Mouse (Mus musculus) frontal cortex, postnatal 36 days (tissue): ENCODE measurements at regions not wholly inside any gene's neighbourhood (a gene's known extent, or its start where the extent isn't known, plus 50 kb on each side); places are given as distances from the start of the nearest gene placed in this dataset.
A peak's percentile ranks its signal among the peaks of the same experiment; 100 is the strongest.

Experiments used
- DNase-seq, 2 experiments: peaks; one replicate each; pipeline ENCODE4 v3.0.0; 2022; ENCODE audit warnings: low spot score in 2 of 2

DNA sequence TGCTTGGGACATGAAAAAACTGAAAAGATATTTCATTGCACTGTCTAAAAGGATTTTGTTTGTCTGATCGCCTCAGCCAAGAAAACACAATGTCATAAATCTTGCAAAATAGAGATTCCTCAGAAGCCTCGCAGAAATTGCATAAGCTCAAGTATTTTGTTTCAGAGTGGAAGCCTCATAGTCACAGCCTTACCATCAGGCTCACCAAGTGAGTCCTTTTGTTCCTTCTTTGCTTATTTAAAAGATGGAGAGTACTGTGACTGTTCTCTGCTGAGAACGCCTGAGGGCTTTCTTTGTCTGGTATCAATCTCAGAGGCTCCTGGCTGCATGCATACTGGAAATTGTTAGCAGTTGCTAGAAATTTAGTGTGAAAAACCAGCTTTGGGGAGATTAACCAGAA is 367.0 kb upstream of the Cited2 start:
- DNase-seq = no peak

DNA sequence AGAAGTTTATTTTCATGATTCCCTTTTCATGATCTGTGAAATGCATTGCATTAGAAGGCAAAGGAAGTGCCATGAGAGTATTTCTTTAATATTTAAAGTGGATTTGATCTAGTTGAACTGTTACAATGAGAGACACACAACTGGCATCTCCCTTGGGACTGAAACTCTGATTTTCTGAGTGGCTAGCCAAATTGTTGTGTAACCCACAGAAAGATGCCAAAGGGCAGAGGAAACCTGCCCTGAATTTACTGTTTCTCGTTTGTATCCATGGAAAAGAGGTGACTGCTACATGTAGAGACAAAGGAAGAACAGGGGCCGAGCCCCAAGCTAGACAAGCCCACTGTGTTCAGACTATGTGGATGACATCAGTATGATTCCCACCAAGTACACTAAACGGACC is 360.4 kb upstream of the Cited2 start:
- DNase-seq = no peak

DNA sequence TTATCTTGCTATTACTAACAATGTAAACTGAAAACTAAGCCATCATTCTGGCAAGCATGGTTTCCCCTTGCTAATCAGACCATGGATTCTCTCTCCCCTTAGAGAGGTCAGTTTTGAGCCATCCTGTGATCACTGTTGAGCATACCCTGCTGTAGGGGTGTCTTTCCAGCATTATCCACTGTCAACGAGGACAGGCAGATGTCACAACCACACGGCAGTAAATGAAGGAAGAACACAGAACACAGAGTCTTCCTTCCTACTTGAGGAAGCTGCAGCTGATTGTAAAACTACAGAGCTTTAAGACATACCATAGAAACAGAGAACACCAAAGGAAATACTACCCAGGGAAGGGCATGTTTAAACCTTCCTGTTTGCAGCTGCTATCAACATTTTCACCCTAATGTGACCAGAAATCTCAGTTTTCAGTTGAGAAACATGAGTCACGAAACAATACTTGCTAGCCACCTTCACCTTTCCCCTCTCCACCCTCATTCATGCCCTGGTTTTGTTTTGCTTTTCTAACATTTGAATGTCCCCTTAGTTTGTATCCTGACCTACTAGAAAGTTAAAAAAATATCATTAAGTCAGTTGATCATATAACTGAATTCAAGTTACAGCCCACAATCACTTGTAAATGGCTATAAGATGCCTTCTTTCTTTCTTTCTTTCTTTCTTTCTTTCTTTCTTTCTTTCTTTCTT is 356.8 kb upstream of the Cited2 start:
- DNase-seq = no peak

DNA sequence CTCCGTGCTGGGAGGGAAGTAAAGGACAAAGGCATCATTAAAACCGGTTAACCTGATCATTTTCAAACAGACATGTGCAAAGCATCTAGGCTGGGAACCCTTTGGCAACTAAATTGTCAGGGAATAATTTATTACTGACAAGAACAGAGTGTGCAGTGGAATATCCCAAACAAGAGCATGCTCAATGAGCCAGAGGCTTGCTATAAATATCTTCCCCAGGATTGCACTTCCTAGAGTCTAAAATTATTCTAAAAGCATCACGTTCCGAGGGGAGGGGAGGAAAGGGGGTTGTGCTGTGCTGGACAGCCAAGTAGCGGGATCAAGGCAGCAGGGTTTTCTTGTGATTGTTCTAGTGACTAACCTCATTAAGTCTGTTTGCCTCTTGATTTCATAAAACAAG is 356.0 kb upstream of the Cited2 start:
- peak; percentile 9 to 34 for DNase-seq

DNA sequence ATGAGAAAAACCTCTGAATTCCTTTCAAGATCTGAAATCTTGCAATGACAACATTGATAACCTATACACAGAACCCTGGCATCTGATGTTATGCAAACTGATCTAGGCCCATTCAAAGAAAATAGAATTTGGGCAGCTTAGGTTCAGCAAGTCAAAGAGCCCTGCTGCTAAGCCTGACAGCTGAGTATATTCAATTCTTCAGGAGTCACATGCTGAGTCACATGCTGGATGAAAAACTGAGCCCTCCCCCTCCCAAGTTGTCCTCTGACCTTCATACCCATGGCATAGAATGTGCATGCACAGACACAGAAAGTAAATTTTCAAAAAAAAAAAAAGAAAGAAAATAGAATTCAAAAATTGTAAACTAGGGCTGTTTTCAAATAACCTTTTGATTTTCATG is 355.6 kb upstream of the Cited2 start:
- no peak for DNase-seq

DNA sequence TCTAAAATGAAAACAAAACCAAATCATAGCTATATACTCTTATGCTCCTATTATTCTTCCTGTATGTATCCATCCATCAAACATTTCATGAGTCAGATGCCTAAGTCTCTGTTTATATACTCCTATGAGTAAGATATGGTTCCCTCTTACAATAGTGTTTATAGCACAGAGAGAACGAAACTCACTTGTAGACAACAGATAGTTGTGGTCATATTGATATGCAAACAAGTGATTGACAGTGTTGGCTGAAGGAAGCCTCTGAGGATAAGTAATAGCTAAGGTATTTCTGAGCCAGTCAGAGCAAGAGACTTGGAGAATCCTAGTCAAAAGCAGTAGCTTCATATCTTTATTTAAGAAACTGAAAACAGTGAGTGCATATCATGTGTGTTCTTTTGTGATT is 354.4 kb upstream of the Cited2 start:
- no peak for DNase-seq

DNA sequence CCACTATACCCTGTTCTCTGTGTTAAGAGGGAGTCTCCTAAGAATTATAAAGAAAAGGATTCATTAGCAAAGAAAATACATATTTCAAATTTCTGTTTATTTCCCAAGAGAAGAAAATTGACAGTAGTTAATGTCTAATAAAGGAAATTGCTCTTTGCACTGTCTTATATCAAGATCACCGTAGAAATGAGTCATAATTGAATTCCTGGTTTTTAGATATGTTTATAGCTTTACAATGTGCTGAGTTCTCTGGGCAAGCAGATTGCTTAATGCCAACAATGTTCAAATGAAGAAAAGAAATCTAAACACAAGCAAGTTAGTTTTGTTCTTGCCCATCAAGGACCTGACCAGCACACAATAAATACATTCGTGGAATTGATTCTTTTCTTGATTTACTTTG is 350.1 kb upstream of the Cited2 start:
- DNase-seq = no peak

DNA sequence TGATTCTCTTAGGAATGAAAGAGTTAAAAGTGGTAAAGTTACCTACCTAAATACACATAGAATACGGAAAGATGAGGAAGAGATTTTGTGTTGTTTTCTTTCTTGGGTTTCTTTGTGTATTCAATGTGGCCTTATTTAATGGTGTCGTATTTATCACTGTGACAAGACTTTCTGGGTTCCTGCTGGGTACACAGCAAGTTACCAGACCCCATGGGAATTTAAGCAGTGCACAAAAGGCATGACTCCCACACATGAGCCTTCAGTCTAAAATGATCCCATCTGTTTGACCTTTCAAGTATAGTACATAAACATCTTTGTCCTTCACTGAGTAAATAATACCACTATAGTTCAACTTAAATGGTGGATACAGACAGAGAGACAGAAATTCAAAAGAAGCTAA is 349.0 kb upstream of the Cited2 start:
- DNase-seq = no peak

DNA sequence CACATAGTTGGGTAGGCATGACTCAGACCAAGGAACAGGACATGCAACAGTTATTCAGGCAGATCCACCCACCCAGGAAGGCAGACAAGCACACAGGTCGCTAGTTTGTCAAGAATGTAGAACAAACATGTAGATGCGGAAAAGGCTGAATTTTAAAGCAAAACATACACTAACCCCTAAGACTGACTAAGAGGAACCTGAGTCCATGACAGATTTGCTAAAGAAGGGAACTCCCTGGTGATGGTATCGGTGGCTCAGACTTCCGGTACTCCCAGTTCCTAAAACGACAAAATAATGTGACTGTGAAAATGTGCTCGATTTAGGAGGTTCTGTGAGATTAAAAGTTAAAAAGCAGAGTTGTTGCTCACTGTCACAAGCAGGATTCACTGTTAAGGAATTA is 340.0 kb upstream of the Cited2 start:
- no peak for DNase-seq

DNA sequence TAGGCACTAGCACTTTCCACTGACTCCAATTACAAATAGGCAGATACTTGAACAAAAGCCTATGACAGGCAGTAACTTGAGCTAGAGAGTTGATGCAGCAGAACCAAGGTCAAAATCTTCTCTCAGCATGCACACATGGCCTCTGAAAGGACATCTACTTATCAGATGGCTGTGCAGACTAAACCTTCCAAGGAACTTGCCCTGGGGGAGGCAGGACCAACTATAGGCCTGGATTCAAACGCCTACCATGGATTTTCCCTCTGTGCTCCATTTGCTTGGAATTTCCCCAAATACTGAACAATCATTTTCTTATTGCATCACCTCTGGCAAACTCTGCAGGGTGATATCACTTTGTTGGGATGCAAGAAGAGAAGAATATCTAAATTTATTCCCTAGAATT is 337.8 kb upstream of the Cited2 start:
- DNase-seq = no peak

DNA sequence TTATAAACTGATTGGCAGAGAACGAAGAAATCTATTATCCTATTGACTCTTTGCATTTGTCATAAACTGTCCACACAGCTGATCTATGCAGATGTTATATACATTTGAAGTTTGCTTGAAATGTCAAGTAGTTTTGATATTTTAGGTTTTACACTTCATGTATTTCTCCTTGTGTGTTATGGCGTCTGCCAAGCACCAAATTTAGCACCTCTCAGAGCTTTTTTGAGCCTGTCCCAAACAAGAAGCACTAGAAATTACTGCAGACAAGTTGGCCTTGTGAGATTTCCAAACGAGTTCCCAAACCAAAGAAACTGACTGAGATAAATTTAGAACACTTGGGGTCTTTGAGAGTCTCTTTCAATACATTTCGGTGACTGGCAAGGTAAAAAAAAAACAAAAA is 335.7 kb upstream of the Cited2 start:
- DNase-seq = no peak

DNA sequence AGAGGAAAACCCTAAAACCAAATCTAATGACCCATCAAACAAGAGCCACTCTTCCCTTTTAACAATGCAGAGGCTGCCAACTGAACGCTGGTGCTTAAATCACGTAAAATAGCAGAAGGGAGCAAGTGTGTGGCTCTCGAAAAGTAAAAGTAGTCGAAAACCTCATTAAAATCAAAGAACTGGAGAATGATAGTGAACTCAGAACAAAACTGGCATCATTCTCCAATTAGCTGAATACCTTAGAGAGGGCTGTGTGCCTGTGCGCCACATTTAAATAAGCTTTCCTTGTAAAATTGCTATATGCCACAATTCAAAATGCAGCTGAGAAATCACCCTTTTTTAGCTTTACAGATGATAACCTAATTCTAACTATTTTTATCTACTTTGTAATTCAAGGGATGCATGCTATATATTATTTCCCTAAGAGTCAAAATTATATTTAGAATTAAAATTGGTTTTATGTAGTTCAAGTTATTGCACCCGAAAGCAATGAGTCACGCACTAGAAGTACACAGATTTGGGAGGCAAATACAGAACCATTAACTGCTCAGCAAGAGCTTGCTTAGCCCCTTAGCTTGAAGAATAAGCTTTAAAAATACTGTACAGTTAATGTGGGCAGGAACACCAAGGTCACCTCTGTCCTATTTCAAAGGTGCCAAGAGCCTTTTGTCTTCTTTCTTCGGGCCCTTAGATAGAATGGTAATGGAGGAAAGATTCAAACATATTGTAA is 327.4 kb upstream of the Cited2 start:
- no peak for DNase-seq

DNA sequence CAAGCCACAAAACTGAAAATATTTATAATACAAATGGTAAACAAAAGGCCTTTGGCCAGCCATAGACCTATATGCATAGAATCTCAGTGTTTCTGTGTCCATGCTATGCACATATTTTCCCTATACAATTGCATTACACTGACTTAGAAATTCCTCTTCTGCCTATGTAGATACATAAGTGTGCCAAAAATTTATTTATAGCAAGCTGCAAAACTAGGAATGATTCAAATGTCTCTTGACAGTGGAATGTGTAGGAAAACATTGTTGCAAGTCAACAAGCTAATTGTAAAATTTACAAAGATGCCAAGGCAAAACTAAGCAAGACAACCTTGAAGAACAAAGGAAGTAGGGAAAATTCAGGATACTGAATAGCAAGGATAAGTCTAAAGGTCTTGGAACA is 319.1 kb upstream of the Cited2 start:
- no peak for DNase-seq

DNA sequence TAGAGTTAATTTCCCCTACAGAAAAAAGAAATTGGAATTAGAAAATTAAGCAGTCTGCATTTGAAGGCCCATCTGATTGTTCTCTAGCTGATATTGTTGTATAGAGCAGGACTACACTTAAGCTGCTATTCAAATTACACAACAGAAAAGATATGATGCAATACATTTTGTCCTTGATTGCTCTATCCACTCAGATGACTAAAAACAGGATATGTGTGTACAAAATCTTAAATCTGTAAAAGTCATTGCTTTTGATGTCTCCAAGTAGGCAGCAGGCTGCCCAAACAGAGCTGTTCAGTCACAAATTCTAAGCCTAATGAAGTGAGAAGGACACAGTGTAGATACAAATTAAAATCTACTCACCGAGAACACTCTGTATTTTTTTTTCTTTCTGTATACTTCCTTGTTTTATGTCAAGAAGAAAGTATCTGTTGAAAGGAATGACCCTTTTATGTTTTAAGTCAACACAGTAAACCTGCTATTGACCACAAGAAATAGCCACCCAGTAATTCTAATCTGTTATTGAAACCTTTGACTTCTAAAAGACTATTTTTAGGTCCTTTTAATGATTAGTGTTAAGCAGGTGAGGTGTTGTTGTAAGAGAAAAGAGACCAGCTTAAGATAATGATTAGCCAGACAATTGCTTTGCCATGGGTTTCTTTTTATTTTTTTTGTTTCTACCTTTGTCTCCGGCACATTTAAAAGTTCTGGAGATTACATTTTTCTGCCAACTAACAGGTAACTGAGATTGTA is 315.0 kb upstream of the Cited2 start:
- no peak for DNase-seq

DNA sequence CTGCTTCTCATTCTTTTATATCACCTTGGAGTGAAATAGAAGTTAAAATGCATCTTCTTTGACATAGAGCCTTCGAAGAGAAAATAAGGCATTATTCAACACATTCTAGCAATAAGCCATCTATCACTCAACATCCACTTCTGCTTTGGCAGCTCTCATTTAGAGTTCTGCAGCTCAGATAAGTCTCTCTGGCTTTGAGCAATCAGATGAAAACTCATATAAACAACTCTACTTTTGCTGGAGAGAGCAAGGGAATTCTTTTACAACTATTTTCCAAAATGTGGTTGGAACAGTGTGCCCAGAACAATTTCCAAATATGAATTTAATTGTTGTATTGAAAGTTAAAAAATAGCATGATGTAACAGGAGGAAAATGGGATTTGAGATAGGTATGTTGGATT is 314.2 kb upstream of the Cited2 start:
- DNase-seq = no peak

DNA sequence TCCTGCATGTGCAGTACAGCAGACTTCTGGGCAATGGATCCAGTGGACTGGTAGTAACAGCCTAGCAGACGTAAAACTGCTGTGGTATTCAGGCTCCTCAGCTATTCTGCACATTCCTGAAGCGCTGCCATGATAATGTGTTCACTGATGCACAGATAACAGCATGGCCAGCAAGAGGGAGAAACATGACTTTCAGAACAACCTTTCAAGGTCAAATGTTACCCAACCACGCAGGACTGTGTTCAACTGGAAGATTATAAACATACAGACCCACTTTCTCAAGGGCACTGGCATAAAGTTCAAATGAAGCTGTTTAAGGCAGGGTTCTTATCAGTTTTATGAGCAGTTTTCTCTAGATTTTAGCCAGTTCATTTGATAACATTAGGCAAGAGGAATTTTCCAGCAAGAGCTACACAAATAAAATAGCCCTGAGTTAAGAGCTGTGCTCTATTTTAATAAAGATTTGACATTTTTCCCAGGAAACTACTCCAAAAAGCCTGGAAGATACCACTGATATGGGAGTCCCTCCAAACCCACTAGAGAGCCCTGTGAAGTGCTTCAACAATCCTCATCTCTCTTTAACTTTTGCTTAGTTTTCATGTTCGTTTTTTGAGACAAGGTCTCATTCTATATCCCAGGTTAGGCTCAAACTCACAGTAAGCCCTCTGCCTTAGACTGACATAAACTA is 311.6 kb upstream of the Cited2 start:
- no peak for DNase-seq

DNA sequence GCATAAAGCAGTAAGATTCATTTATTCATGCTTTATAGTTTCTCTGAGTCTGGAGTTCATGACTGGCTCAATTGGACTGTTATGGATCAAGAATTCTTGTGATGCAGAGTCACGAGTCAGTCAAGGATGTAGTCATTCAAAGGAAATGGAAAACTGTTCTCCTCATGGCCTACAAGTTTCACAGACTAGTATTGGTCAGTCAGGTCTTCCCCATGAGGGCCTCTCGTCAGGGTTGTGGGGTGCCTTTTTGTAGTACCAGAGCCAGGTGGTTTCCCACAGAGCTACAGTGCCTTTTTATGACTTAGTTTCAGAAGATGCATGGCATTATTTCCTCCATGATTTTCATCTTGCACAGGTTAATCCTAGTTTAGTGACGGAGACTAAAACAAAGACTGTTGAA is 307.9 kb upstream of the Cited2 start:
- DNase-seq = no peak

DNA sequence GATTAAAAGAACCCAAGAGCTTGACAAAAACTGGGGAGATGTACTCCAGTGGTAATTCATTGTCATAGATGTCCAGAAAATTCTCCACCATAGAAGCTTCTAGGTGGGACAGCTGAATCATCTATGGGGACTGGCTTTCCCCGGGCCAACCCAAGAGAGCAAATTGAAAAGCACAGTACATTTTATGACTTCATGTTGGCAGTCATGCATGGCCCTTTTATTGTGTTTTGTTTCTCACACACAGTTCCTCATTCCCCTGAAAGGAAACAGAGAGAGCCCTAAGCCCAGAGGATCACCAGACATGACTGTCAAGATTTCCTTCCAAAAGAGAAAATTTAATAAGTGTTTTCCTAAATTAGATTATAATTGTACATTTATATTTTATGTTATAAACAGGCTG is 306.9 kb upstream of the Cited2 start:
- DNase-seq = no peak

DNA sequence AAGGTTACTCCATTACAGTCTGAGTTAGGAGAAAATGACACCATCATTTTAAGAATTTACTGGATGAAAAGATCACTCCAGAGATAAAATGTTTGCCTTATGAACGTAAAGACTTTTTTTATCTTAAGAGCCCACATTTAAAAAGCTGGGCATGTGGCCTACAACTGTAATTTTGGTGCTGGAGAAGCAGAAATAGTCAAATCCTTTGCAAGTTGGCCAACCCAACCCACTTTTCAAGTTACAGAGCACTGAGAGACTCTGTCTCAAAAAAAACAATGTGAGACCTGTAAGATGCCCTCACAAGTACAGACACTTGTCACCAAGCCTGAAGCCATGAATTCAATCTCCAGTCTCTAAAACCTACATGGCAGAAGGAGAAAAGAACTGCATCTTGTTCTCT is 305.6 kb upstream of the Cited2 start:
- no peak for DNase-seq

DNA sequence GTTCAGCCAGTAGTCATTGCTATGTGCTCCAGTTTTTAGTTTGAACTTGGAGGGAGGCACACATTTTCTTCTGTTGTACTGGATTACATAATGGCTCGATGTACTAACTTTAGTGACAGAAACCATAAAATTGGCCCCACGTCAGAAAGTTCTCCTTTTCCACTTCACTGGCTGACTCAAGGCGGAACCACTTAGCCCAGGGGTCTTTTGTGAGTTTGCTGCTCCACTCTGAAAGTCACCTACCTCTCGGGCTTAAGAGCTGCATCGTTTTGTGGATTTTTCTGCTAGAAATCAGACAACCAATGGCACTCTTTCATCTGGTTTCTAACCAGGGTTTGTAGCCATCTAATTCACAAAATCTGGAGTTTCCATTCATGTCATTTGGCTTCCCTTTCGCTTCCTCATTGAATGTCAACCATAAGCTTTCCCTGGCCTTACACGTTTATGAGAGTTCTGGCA is 304.8 kb upstream of the Cited2 start:
- DNase-seq = no peak

DNA sequence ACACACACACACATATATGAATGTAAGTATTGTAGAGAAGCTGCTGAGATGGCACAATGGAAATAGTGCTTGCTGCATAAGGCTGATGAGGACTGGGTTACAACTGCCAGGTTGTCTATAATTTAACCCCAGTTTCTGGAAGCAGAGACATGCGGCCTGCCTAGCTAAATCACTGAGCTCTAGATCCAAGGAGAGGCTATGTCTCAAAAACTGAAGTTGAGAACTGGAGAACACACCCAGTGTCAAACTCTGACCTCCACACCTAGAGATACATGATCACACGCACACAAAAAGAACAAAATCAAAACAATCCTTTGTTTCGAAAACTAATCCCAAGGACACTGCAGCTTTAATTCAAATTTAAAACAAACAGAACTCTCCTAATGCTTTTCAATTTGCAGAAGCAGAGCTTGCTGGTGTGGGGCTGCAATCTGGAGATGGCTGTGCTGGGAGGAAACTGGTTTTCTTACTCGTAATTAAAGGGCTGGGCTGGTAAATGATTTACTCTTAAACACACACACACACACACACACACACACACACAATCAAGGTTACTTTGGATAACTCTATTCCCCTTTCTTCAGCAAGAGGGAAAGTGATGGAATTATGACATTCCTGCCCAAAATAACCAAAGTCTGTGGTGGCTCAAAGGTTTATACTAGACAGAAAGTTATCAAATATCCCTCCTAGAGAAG is 299.3 kb upstream of the Cited2 start:
- no peak for DNase-seq

DNA sequence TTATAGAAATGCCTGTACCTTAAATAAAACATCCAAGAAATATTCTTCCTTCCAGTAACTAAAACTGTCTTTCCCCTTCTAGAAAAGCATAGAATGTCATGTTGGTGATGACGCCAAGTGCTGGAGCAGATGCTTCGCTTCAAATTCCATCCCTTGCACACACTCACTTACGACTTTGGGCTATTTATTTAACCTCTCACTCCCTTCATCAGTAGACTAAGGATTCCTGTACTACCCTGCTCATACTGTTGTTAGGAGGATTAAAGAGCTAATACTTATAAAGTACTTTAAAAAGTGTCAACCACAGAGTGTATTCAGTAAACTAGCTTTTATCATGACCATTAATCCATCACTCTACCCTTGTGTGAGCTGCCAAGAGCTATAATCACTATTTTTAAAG is 296.8 kb upstream of the Cited2 start:
- no peak for DNase-seq
